In the genomic region with DNA sequence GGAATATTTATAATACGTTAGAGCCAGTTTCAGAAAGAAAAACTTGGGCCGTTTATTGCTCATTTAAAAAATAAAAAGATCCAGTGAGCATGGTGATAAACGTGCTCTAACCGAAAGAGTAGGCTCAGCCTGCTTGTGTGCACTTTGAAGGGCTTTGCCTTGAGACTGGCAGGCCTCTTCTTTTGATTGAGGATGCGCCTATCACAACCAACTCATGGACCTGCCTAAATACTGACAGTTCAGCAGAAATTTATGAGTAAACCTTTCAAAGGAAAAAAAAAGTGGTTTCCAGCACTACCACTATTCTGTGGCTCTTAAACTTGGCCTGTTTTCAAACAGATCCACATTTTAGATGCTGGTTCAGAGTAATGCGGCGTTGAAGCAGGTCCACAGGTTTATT, we compare ENCODE assay signal across 10 mouse cellular contexts. TPM values are rescaled to one million over a fixed set of nuclear protein-coding genes. Genes with fewer than 3 reads are reported as not detected.
DNase-seq lines count a peak whose midpoint lies in the region; ATAC-seq and TF ChIP-seq lines count a peak whose summit lies in the region.
"Had no signal": no experiment of that assay in that cellular context is flagged by ENCODE, and none has a peak within 500 bp of the region (broad histone marks: within the 10 kb centered on the region; RNA-seq: fewer than 3 reads in every experiment).

No protein-coding gene starts in this region.

- no peak for ATAC-seq in forebrain, embryonic 16.5 days
- ATAC-seq in limb, embryonic 13.5 days (ENCODE audit: low FRiP score, low read depth) = no peak
- ATAC-seq in CD4-positive, CD25-positive, alpha-beta regulatory T cell, adult 4 months = no peak
- no peak for ATAC-seq in monocyte, adult 5-6 weeks (replicated peaks; ENCODE audit: insufficient number of reproducible peaks, low FRiP score, low TSS enrichment, poor library complexity, severe bottlenecking)

- H3K9me3 ChIP-seq in forebrain, embryonic 16.5 days (ENCODE audit: control insufficient read depth, low read length) = no peaks in the 10 kb centered on the region
- no peaks in the 10 kb centered on the region for H3K9me3 ChIP-seq in limb, embryonic 13.5 days

- peak; percentile 46 to 47 for DNase-seq in heart, adult 2 months
- DNase-seq in heart, adult 8-10 months (ENCODE audit: low spot score) = no peak
- peak; percentile 60 for DNase-seq in adrenal gland, adult 8-10 months
- no peak for DNase-seq in gastrocnemius, postnatal 36 days
- DNase-seq: cerebellum, adult 8-10 months had no signal

- TF ChIP-seq POLR2A in heart, adult 2 months (IDR thresholded peaks at IDR 0.05; ENCODE audit: insufficient read depth, low read depth, low read length) = no peak

- no peak for TF ChIP-seq CTCF in heart, adult 2 months (IDR thresholded peaks at IDR 0.05)

- H3K4me2 ChIP-seq in forebrain, embryonic 16.5 days (ENCODE audit: low read length) = peak overlapping the region; percentile 90
- H3K4me2 ChIP-seq in limb, embryonic 13.5 days (replicated peaks) = peak overlapping the region; percentile 80

- H3K79me2 ChIP-seq in heart, adult 2 months (replicated peaks; ENCODE audit: control insufficient read depth, insufficient read depth, low read length) = 0 out of 2 replicates have a peak, but pooled peaks cover 1% of the 10 kb centered on the region

- H3K4me3 ChIP-seq in heart, adult 2 months = peak overlapping the region; percentile 86
- H3K4me3 ChIP-seq in forebrain, embryonic 16.5 days (replicated peaks; ENCODE audit: low read length) = peak overlapping the region; percentile 84
- H3K4me3 ChIP-seq in limb, embryonic 13.5 days = peak overlapping the region; percentile 97

- TF ChIP-seq EP300 in heart, adult 2 months (IDR thresholded peaks at IDR 0.05; ENCODE audit: insufficient read depth, low read depth, low read length) = no peak

- H3K27ac ChIP-seq in heart, adult 2 months = peak overlapping the region; percentile 96
- H3K27ac ChIP-seq in forebrain, embryonic 16.5 days (ENCODE audit: low read length) = peak overlapping the region; percentile 92
- peak overlapping the region; percentile 99; the same call in 1 of the 2 replicates for H3K27ac ChIP-seq in limb, embryonic 13.5 days

- H3K27me3 ChIP-seq in heart, adult 2 months (ENCODE audit: control insufficient read depth, insufficient read depth, low read length) = no peaks in the 10 kb centered on the region
- no peaks in the 10 kb centered on the region for H3K27me3 ChIP-seq in forebrain, embryonic 16.5 days (replicated peaks; ENCODE audit: control insufficient read depth, insufficient read depth, low read length)
- no peaks in the 10 kb centered on the region for H3K27me3 ChIP-seq in limb, embryonic 13.5 days
- H3K27me3 ChIP-seq: CH12.LX had no signal

- WGBS in heart, adult 2 months = 16% methylated on average over 7 of the region's 7 CpGs
- WGBS in forebrain, embryonic 16.5 days = 13% methylated on average over 7 of the region's 7 CpGs
- WGBS in limb, embryonic 13.5 days = 22% methylated on average over 7 of the region's 7 CpGs

- intact Hi-C loops in heart, adult 2 months (cut with DNase I) = loop anchor here (10.0 kb wide), 1 partner anchor 1145 kb away; the partner anchor contains the start of gene Usp1
- intact Hi-C loops in gastrocnemius, postnatal 36 days (cut with DNase I) = no loop called here

- H3K36me3 ChIP-seq in heart, adult 2 months (ENCODE audit: control insufficient read depth, insufficient read depth, low read length) = peaks cover 20% of the 10 kb centered on the region
- H3K36me3 ChIP-seq in forebrain, embryonic 16.5 days (ENCODE audit: control insufficient read depth, insufficient read depth) = peaks cover 6% of the 10 kb centered on the region
- peaks cover 26% of the 10 kb centered on the region for H3K36me3 ChIP-seq in limb, embryonic 13.5 days

- H3K9ac ChIP-seq in heart, adult 2 months (ENCODE audit: low read depth, low read length) = peak overlapping the region; percentile 74
- H3K9ac ChIP-seq in forebrain, embryonic 16.5 days (replicated peaks; ENCODE audit: low read depth, low read length) = peak overlapping the region; percentile 97
- H3K9ac ChIP-seq in limb, embryonic 13.5 days = peak overlapping the region; percentile 100

- no peaks in the 10 kb centered on the region; the same call in 1 of the 2 replicates for H3K4me1 ChIP-seq in heart, adult 2 months (ENCODE audit: control insufficient read depth, insufficient read depth, low read length)
- peaks cover 32% of the 10 kb centered on the region for H3K4me1 ChIP-seq in forebrain, embryonic 16.5 days (replicated peaks; ENCODE audit: control insufficient read depth, insufficient read depth, low read length)
- H3K4me1 ChIP-seq in limb, embryonic 13.5 days = peaks cover 43% of the 10 kb centered on the region

RNA-seq across cellular contexts. Expression of gene E130114P18Rik, which starts 2.1 kb away (rescaled TPM):
- total RNA-seq in heart, adult 2 months (2021) = not detected
- 0.15 TPM in 1 of 2 replicates, not detected in the other for polyA plus RNA-seq in heart, adult 2 months (2012; rRNA removed)
- under 1 TPM in 2 of 4 experiments, not detected in 2; 0.23 to 0.41 TPM for total RNA-seq in heart, adult 8-10 months (2022)
- total RNA-seq in adrenal gland, adult 8-10 months (2022) = under 1 TPM in 3 of 4 experiments, not detected in 1; 0.28 to 0.73 (median 0.59) TPM
- 31.0 and 34.5 TPM in 2 replicates for polyA plus RNA-seq in forebrain, embryonic 16.5 days (2015; fragmentation: Nextera tagmentation; extraction: Ambion mirVana)
- 3.7 and 6.3 TPM in 2 replicates for polyA plus RNA-seq in limb, embryonic 13.5 days (2015; fragmentation: Nextera tagmentation; extraction: Ambion mirVana)
- not detected for polyA plus RNA-seq in CD4-positive, CD25-positive, alpha-beta regulatory T cell, adult 4 months (2017; shearing (Covaris generic))
- not detected in 3 replicates for total RNA-seq in monocyte, adult 5-6 weeks (2017)
- under 1 TPM in 1 of 2 experiments, not detected in 1; 0.26 TPM for total RNA-seq in gastrocnemius, postnatal 36 days (2021)
- total RNA-seq: CH12.LX had no signal

RNA-seq across cellular contexts. Expression of gene Nfia, which starts 7.5 kb away (rescaled TPM):
- total RNA-seq in heart, adult 2 months (2021) = 100 to 1,000 TPM; 126 to 128 TPM
- 70.3 and 75.6 TPM in 2 replicates for polyA plus RNA-seq in heart, adult 2 months (2012; rRNA removed)
- total RNA-seq in heart, adult 8-10 months (2022) = 100 to 1,000 TPM; 109 to 137 (median 121) TPM
- 100 to 1,000 TPM; 117 to 145 (median 127) TPM for total RNA-seq in adrenal gland, adult 8-10 months (2022)
- polyA plus RNA-seq in forebrain, embryonic 16.5 days (2015; fragmentation: Nextera tagmentation; extraction: Ambion mirVana) = 88.3 and 97.1 TPM in 2 replicates
- 88.3 and 88.4 TPM in 2 replicates for polyA plus RNA-seq in limb, embryonic 13.5 days (2015; fragmentation: Nextera tagmentation; extraction: Ambion mirVana)
- polyA plus RNA-seq in CD4-positive, CD25-positive, alpha-beta regulatory T cell, adult 4 months (2017; shearing (Covaris generic)) = 10 to 100 TPM; 13.1 to 19.9 TPM
- 0.67 to 2.1 TPM (median 0.75 TPM) in 3 replicates for total RNA-seq in monocyte, adult 5-6 weeks (2017)
- total RNA-seq in gastrocnemius, postnatal 36 days (2021) = 10 to 100 TPM; 56.2 to 61.5 TPM
- total RNA-seq: CH12.LX had no signal

Comparison
In these comparisons a context has a peak if more than half of its experiments do, and no peak if none do; other contexts are left out.
1. DNase-seq: peak in heart, adult 2 months (2 of 2) and adrenal gland, adult 8-10 months (single experiment); none in heart, adult 8-10 months (single experiment) and gastrocnemius, postnatal 36 days (0 of 2).
2. RNA of gene Nfia, which starts 7.5 kb away (total RNA-seq): 109 to 137 TPM in heart, adult 8-10 months, 126 to 128 TPM in heart, adult 2 months, 117 to 145 TPM in adrenal gland, adult 8-10 months and 56.2 to 61.5 TPM in gastrocnemius, postnatal 36 days; 0.67 to 2.1 TPM in monocyte, adult 5-6 weeks; every median in the first group is over 10 times any median in the second.
3. Peak in every context shown above with its lines, with median percentiles within 50 percentile points of each other: H3K27ac ChIP-seq, H3K4me3 ChIP-seq and H3K9ac ChIP-seq.